Mouse (Mus musculus): ENCODE data around the gene Tlx2.

Tlx2 gene

GRCm38 (mm10) chr6:83054074-83054851 lies 15.8 kb downstream of the Tlx2 start, which contains the start of gene Aup1:
TSS of gene Aup1 (plus strand) at chr6:83054521.
- DNase-seq = peak; percentile 100

- peak; percentile 95 for DNase-seq
Measured at GRCm38 (mm10) chr6:83053136-83053960, 16.7 kb downstream of the Tlx2 start.

DNA sequence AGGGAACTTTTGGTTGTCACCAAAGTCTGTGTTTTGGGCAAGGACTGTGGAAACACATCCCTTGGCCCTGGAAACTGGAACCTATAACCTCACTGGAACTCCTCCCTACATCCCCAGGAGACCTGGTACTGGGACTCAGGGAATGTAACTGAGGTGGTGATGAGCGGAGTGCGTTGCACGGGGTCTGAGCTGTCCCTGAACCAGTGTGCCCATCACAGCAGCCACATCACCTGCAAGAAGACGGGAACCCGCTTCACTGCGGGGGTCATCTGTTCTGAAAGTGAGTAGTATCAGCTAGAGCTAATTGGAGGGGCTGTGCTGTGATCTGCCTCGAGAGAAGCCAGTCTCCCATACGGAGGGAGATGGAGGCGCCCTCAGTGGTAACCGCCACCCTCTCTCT lies 20.7 kb downstream of the Tlx2 start:
- DNase-seq = no peak

- DNase-seq = peak; percentile 97
Measured at GRCm38 (mm10) chr6:83044742-83045141, 25.4 kb downstream of the Tlx2 start.

DNA sequence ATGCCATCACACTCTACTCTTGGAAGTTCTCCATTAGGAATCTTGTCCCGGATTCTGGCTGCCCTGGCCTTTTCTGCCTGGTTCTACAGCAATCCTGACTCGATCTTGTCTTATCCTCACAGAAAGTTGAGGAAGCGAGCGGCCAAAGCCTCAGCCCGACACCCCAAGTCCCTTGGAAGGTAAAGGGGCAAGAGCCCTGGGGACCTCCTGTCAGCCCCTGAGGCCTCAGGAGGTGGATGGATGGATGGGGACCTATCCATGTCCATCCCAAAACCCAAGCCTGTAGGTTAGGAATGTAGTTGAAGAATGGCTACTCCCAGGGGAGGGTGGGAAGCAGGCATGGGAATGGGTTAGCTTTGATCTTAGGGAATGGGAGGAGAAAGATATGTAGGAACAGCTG lies 26.1 kb downstream of the Tlx2 start:
- peak; percentile 89 for DNase-seq

DNA sequence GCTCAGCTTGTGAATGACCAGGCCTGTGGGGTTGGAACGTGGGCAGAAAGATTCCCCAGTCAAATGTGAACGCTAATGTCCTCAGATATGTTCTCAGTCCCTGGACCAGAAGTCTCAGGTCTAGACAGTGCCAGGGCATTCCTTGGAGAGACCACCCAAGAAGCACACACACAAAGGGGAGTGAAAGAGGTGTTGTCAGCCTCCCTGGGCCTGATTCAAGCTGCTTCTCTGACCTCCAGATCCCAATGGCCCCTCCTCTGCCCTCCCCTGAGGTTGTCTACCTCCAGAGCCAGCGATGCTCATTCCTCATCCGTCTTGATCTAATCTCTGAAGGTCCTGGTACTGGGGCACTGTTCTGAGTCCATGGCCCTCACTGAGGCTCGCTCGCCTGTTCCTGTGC lies 26.5 kb downstream of the Tlx2 start:
- peak; percentile 90 for DNase-seq

DNA sequence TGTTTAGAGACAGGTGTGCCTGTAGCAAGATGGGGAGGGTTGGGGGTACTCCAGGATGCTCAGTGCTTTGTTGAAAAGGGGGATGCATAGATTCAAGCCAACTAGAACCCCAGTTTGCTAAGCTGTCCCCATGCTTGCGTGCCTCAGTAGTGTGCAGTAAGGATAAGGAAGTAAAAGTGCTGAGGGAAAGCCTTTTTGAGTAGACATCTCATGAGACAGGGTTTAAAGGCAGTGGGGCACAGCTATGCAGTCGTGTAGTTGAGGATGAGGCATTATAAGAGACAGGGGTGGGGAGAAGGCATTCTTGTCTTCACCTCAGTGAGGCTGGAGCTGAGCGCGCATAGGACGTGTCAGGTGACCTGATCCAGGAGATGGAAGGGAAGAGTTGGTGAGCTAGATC lies 29.5 kb downstream of the Tlx2 start:
- peak; percentile 91 for DNase-seq

DNA sequence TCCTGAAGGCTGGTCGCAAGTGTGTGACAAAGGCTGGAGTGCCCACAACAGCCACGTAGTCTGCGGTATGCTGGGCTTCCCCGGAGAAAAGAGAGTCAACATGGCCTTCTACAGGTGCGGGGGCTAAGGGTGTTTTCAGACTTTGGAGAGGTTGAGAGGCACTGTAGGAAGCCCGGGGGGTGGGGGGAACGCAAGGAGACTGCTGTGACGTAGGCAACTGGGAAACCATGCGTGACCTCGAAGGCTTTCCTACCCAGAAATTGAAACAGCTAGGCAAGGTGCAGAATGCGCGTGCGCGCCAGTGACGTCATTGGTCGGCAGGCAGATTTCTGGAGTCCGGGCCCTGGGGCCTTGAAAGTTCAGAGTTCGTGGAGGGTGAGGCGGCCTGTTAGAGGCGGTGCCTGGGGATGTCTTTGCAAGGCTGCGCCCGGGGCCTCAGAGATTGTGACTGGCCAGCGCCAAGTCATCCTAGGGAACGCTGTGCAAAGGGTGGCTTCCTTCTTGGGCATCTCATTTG lies 31.5 kb downstream of the Tlx2 start:
- DNase-seq = peak; percentile 99

DNA sequence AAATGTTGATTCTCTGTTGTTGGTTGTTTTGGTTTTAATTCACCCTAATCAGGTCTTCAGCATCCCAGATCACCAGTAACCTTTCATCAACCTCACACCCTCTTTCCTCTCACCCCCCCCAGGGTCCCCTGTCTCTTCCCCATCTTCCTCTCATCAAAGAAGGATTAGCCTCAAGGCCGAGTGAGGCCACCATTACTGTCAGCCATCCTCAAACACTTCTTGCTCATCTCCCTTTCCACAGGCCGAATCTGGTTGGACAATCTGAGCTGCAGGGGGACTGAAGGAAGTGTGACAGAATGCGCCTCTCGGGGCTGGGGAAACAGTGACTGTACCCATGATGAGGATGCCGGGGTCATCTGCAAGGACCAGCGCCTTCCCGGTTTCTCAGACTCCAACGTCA lies 32.9 kb downstream of the Tlx2 start:
- DNase-seq = peak; percentile 83

- peak; percentile 92 for DNase-seq
Measured at GRCm38 (mm10) chr6:83034463-83035055, 35.5 kb downstream of the Tlx2 start.

- peak; percentile 99 for DNase-seq
Measured at GRCm38 (mm10) chr6:83033249-83034185, 36.6 kb downstream of the Tlx2 start, which contains the start of the genes Dok1 and Loxl3. TSS of gene Dok1 (minus strand) at chr6:83033471. TSS of gene Loxl3 (plus strand) at chr6:83034173.

DNA sequence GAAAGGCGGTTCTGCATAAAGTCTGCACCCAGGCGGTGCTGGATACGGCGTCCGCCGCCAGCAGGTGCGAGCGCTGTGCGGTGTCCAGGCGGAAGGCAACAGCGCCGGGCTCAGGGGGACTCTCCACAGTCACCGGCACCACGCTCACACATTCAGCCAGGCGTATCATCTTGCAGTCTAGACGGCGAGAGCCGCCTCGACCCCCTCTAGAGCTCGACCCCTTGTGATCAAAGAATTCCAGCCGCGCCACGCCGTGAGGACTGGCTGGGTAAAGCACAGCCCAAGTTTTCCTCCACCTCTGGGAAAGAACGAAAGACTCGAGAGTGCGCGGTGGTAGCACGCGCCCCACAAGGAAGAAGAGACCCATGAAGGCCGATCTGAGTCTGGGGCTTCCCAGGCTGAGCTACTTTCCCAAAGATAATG lies 37.3 kb downstream of the Tlx2 start:
- peak; percentile 96 for DNase-seq

GRCm38 (mm10) chr6:83031921-83032590 lies 38.0 kb downstream of the Tlx2 start:
- peak; percentile 91 for DNase-seq

DNA sequence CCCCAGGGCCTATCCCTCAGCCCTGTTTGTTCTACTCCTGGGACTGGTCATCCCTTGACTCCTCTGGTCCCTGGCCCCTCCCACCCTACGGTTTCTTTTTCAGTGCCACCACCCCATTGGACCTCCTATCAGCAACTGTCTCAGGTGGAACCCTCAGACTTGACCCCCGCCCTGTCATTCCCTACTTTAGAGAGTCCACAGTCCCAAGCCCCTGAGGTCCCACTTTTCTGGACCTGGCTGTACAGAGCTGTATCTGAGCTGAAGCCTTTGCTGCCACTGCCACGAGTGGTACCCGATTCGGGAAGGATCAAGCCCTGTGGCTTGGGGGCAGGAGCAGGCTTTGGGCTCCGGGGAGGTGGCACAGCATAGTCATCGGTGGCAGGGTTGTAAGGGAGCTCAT lies 39.0 kb downstream of the Tlx2 start:
- peak; percentile 91 for DNase-seq

GRCm38 (mm10) chr6:83029777-83030176 lies 40.3 kb downstream of the Tlx2 start:
- DNase-seq = peak; percentile 83

DNA sequence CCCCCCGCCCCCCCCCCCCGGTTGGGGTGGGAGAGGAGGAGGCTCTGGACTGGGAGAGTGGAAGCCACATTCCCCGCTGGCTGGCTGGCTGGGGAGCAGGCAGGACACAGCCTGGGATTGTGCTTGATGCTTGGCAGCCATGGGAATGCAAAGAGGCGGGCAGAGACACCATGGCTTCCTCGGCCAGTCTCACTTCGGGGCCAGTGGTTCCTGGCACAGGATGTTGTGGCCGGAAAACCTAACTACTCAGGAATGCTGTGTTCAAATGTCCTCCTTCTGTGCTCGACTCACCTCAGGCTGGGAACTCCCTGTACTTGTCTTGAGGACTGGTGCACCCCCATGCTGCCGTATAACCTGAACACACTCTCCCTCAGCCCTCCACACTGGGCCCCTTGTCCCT lies 42.4 kb downstream of the Tlx2 start:
- peak; percentile 86 for DNase-seq

DNA sequence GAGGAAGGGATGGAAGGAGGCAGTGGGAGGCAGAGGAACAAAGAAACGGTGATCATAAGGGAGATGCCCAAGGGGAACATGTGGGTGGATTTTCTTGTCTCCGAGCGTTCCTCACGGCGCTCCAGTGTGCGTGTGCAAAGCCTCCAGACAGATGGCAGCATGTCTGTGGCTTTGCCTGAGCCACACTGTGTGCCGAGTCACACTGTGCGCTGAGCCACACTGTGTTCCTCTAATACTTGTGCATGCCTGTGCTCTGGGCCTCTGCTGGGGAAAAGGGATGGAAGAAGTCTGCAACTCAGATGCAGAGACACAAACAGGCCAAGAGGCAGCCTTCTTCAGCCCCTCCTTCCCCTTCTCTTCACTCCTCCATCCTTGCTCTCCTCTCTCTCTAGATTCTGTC lies 42.8 kb downstream of the Tlx2 start:
- DNase-seq = no peak

- peak; percentile 72 for DNase-seq
Measured at GRCm38 (mm10) chr6:83025221-83025620, 44.9 kb downstream of the Tlx2 start.

DNA sequence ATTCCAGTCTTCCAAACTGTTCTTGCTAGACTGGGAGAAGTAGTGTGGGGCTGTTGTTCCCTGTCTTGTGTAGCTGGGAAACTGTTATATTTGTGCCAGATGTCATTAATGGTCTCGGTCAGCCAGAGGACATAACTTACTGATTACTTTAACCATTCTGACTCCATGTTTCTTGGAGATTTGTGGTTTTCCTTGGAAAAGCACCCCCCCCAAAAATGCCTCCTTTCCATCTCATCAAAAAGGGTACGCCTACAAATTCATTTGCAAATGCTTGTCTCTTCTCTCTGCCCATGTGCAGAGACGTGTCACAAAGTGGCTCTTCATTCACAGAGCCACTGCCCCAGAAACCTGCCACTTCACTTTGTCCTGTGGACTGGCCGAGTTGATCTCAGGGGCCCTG lies 45.7 kb downstream of the Tlx2 start:
- no peak for DNase-seq

DNA sequence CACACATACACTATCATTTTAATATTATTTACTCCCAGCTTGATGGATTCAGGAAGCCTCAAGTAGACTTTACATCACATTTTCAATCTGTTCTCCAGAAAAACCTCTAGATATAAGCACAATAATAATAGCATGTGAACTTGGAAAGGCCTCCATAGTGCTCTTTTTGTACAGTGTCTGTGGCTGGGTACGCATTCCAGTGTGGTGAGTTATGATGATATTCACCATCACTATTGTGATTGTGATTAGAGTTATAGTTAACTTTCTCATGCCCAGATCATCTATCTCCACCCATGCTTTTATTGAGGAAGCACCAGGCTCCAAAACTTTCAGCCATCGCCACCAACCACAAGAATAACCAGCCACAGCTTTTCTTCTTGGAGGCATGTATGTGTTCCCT lies 46.3 kb downstream of the Tlx2 start:
- DNase-seq = no peak

DNA sequence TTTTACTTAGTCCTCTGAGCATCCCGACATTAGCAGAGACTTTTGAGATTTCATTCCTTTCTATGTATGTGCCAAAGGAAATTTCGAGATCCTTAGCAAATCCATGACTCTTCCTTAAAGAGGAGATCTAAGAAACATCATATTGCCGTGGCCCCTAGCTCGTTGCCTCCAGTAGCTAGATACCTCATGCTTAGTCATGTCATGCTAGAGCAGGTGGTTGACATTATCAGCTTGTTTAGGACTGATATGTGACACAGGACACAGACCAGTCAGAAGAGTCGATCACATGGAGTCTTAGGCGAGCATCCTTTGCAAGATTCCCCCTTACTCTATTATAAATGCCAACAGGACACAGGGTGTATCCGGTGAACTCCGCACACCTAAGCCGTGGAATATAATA lies 47.1 kb downstream of the Tlx2 start:
- DNase-seq = no peak
